Mouse (Mus musculus) hindbrain, postnatal 0 days (tissue): ENCODE results near the gene Ccr8. TPM values are rescaled to one million over a fixed set of nuclear protein-coding genes. Genes with fewer than 3 reads are reported as not detected.
A peak's percentile ranks its signal among the peaks of the same experiment; 100 is the strongest.

Experiments
- ATAC-seq: fragments of 200-750 bp; cut with Nextera tagmentation; 2 replicates; pipeline ENCODE4 v1.8.0; 2017; ENCODE audit warnings: mild to moderate bottlenecking, moderate TSS enrichment, moderate library complexity
- DNase-seq: peaks from one replicate; pipeline ENCODE4 v3.0.0-alpha.2; 2015; ENCODE audit warnings: low spot score
- H3K27ac ChIP-seq: fragments of 300-500 bp; sonication (generic); 2 replicates; pipeline ENCODE4 v1.5.1; 2014; ENCODE audit warnings: mild to moderate bottlenecking
- H3K27me3 ChIP-seq: fragments of 300-500 bp; sonication (generic); 2 replicates; pipeline ENCODE4 v1.6.1; 2014; ENCODE audit warnings: low read length, mixed read lengths; ENCODE audit not compliant: insufficient read depth
- H3K36me3 ChIP-seq: fragments of 300-500 bp; sonication (generic); 2 replicates; pipeline ENCODE4 v1.6.1; 2014; ENCODE audit warnings: low read length, mixed read lengths; ENCODE audit not compliant: insufficient read depth
- H3K4me1 ChIP-seq: fragments of 300-500 bp; sonication (generic); 2 replicates; pipeline ENCODE4 v1.6.1; 2014; ENCODE audit warnings: antibody characterized with exemption, low read length, mixed read lengths; ENCODE audit not compliant: insufficient read depth
- H3K4me2 ChIP-seq: fragments of 300-500 bp; sonication (generic); 2 replicates; pipeline ENCODE4 v1.6.1; 2014; ENCODE audit warnings: low read depth, mild to moderate bottlenecking, low read length, moderate library complexity, mixed read lengths
- H3K4me3 ChIP-seq: fragments of 300-500 bp; sonication (generic); 2 replicates; pipeline ENCODE4 v1.5.1; 2014; ENCODE audit warnings: low read length
- H3K9ac ChIP-seq: fragments of 300-500 bp; sonication (generic); replicated peaks from 2 replicates; pipeline ENCODE4 v1.6.1; 2014; ENCODE audit warnings: mild to moderate bottlenecking, low read length, moderate library complexity, mixed read lengths
- H3K9me3 ChIP-seq: fragments of 300-500 bp; sonication (generic); 2 replicates; pipeline ENCODE4 v1.6.1; 2016; ENCODE audit warnings: low read length, mixed read lengths
- CTCF ChIP-seq: IDR thresholded peaks from 2 replicates; pipeline ENCODE4 v1.5.1; 2016; ENCODE audit warnings: antibody characterized with exemption, control low read depth, low read depth
- WGBS: fragments of 180-500 bp; shearing (Covaris S2); extraction: QIAGEN DNeasy Blood & Tissue Kit; methylation state at CpG from one replicate; pipeline ENCODE4 v1.1.7; 2014; 5-methylcytosine and 5-hydroxymethylcytosine counted together
- polyA plus RNA-seq: library from polyadenylated mRNA; unstranded; fragments of >200 nt; fragmentation: Nextera tagmentation; extraction: Ambion mirVana; gene quantifications from 2 replicates; pipeline ENCODE4 v1.2.1, GENCODE M21; 2015
- total RNA-seq: library from RNA; depleted of rRNA; stranded (reverse); fragments of >200 nt; gene quantifications from 2 replicates; pipeline ENCODE4 v1.2.3, GENCODE M21; 2014

The Ccr8 gene
- total and polyA plus RNA-seq, 2 experiments from 2014 or later, result not detected

GRCm38 (mm10) chr9:120078241-120078640 lies 13.7 kb upstream of the Ccr8 start:
- H3K4me2 ChIP-seq, result no peak overlapping the region
- TF ChIP-seq CTCF, result no peak

GRCm38 (mm10) chr9:120079901-120080300 lies 12.0 kb upstream of the Ccr8 start:
- Histone ChIP-seq H3K9me3 (no peaks in the 10 kb centered on the region), H3K4me3 (no peak overlapping the region), H3K27ac (no peak overlapping the region), H3K4me2 (no peak overlapping the region), H3K36me3 (no peaks in the 10 kb centered on the region), H3K4me1 (no peaks in the 10 kb centered on the region), H3K9ac (no peak overlapping the region), H3K27me3 (no peaks in the 10 kb centered on the region)
- no peak for TF ChIP-seq CTCF
- DNase-seq, result no peak
- no peak for ATAC-seq
- WGBS, result 77% methylated on average over 7 of the region's 7 CpGs

More at GRCm38 (mm10) chr9:120078241-120078640, 13.7 kb upstream of the Ccr8 start:
- H3K36me3 ChIP-seq, result no peaks in the 10 kb centered on the region
- H3K9me3 ChIP-seq, result no peaks in the 10 kb centered on the region
- H3K4me3 ChIP-seq, result no peak overlapping the region
- no peaks in the 10 kb centered on the region for H3K4me1 ChIP-seq
- H3K9ac ChIP-seq, result no peak overlapping the region
- no peak for DNase-seq
- ATAC-seq, result no peak
- WGBS, result 77% methylated on average over 3 of the region's 3 CpGs
- H3K27me3 ChIP-seq, result no peaks in the 10 kb centered on the region
- H3K27ac ChIP-seq, result no peak overlapping the region

GRCm38 (mm10) chr9:120080546-120081108 lies 11.3 kb upstream of the Ccr8 start:
- Histone ChIP-seq H3K9me3 (no peaks in the 10 kb centered on the region), H3K4me2 (no peak overlapping the region), H3K36me3 (no peaks in the 10 kb centered on the region), H3K9ac (no peak overlapping the region), H3K27me3 (no peaks in the 10 kb centered on the region), H3K4me1 (no peaks in the 10 kb centered on the region), H3K4me3 (no peak overlapping the region), H3K27ac (no peak overlapping the region)
- TF ChIP-seq CTCF, result no peak
- no peak for DNase-seq
- ATAC-seq, result no peak
- 77% methylated on average over 8 of the region's 8 CpGs for WGBS

- Histone ChIP-seq H3K27ac (no peak overlapping the region), H3K4me3 (no peak overlapping the region), H3K9ac (no peak overlapping the region), H3K9me3 (no peaks in the 10 kb centered on the region), H3K4me2 (no peak overlapping the region), H3K27me3 (no peaks in the 10 kb centered on the region), H3K4me1 (no peaks in the 10 kb centered on the region), H3K36me3 (no peaks in the 10 kb centered on the region)
- ATAC-seq, result no peak
- WGBS, result 76% methylated on average over 6 of the region's 6 CpGs
- DNase-seq, result no peak
- TF ChIP-seq CTCF, result peak; percentile 44
Observed at GRCm38 (mm10) chr9:120081247-120081646, 10.7 kb upstream of the Ccr8 start.

GRCm38 (mm10) chr9:120081967-120082366 lies 9.9 kb upstream of the Ccr8 start:
- no peak overlapping the region for H3K27ac ChIP-seq
- H3K9me3 ChIP-seq, result no peaks in the 10 kb centered on the region
- DNase-seq, result peak; percentile 57
- TF ChIP-seq CTCF, result no peak
- ATAC-seq, result 0 out of 2 replicates have a peak, but pooled peaks have one; percentile 38
- no peak overlapping the region for H3K9ac ChIP-seq
- no peak overlapping the region for H3K4me3 ChIP-seq
- no peaks in the 10 kb centered on the region for H3K36me3 ChIP-seq
- no peaks in the 10 kb centered on the region for H3K27me3 ChIP-seq
- no peak overlapping the region for H3K4me2 ChIP-seq
- WGBS, result 52% methylated on average over 5 of the region's 5 CpGs
- no peaks in the 10 kb centered on the region for H3K4me1 ChIP-seq

GRCm38 (mm10) chr9:120082691-120083090 lies 9.2 kb upstream of the Ccr8 start:
- Histone ChIP-seq H3K36me3 (no peaks in the 10 kb centered on the region), H3K27me3 (no peaks in the 10 kb centered on the region), H3K27ac (no peak overlapping the region), H3K9ac (no peak overlapping the region), H3K4me3 (no peak overlapping the region), H3K9me3 (no peaks in the 10 kb centered on the region), H3K4me1 (no peaks in the 10 kb centered on the region), H3K4me2 (no peak overlapping the region)
- WGBS, result 68% methylated on average over 4 of the region's 4 CpGs
- TF ChIP-seq CTCF, result no peak
- DNase-seq (no peak), ATAC-seq (no peak)

GRCm38 (mm10) chr9:120083158-120083894 lies 8.6 kb upstream of the Ccr8 start:
- Histone ChIP-seq H3K27ac (no peak overlapping the region), H3K4me2 (no peak overlapping the region), H3K27me3 (no peaks in the 10 kb centered on the region), H3K4me1 (no peaks in the 10 kb centered on the region), H3K36me3 (no peaks in the 10 kb centered on the region), H3K9ac (no peak overlapping the region), H3K4me3 (no peak overlapping the region), H3K9me3 (no peaks in the 10 kb centered on the region)
- TF ChIP-seq CTCF, result no peak
- no peak for ATAC-seq
- 80% methylated on average over 18 of the region's 18 CpGs for WGBS
- DNase-seq, result no peak
